Mouse (Mus musculus) heart, embryonic 14.5 days (tissue): ENCODE data around the gene Ptf1a. TPM values are rescaled to one million over a fixed set of nuclear protein-coding genes. Genes with fewer than 3 reads are reported as not detected.

Experiments used
- ATAC-seq: fragments of 200-750 bp; cut with Nextera tagmentation; 2 replicates; pipeline ENCODE4 v1.8.0; 2017; ENCODE audit warnings: low read depth, moderate TSS enrichment; ENCODE audit not compliant: insufficient number of reproducible peaks, insufficient read depth, low FRiP score
- H3K27ac ChIP-seq, 2 experiments: fragments of 200-500 bp in 1 of 2; fragments of 300-500 bp in 1 of 2; sonication (generic) in 1 of 2; replicated peaks in 1 of 2; 2 replicates each; pipeline ENCODE4 v1.5.1; 2012 to 2014; ENCODE audit warnings: low read depth in 2 of 2, low read length in 2 of 2, control low read depth in 1 of 2, mild to moderate bottlenecking in 1 of 2, mixed read lengths in 1 of 2; ENCODE audit not compliant: control insufficient read depth in 1 of 2, insufficient read depth in 1 of 2
- H3K27me3 ChIP-seq: fragments of 300-500 bp; sonication (generic); 2 replicates; pipeline ENCODE4 v1.6.1; 2014; ENCODE audit warnings: mild to moderate bottlenecking, low read length, control low read depth; ENCODE audit not compliant: control insufficient read depth, insufficient read depth
- H3K36me3 ChIP-seq: fragments of 300-500 bp; sonication (generic); 2 replicates; pipeline ENCODE4 v1.6.1; 2014; ENCODE audit warnings: mild to moderate bottlenecking, control low read depth, low read length, mixed read lengths; ENCODE audit not compliant: control insufficient read depth, insufficient read depth
- H3K4me1 ChIP-seq, 2 experiments: fragments of 200-500 bp in 1 of 2; fragments of 300-500 bp in 1 of 2; sonication (generic) in 1 of 2; 2 replicates each; pipeline ENCODE4 v1.6.1; 2012 to 2014; ENCODE audit warnings: low read length in 2 of 2, control low read depth in 1 of 2, mixed read lengths in 1 of 2; ENCODE audit not compliant: control insufficient read depth in 2 of 2, insufficient read depth in 2 of 2
- H3K4me2 ChIP-seq: fragments of 300-500 bp; sonication (generic); 2 replicates; pipeline ENCODE4 v1.6.1; 2014; ENCODE audit warnings: mild to moderate bottlenecking, low read length
- H3K4me3 ChIP-seq, 2 experiments: fragments of 200-500 bp in 1 of 2; fragments of 300-500 bp in 1 of 2; sonication (generic) in 1 of 2; 2 replicates each; pipeline ENCODE4 v1.5.1; 2012 to 2014; ENCODE audit warnings: low read length in 2 of 2, mild to moderate bottlenecking in 2 of 2, control low read depth in 1 of 2, low read depth in 1 of 2, moderate library complexity in 1 of 2; ENCODE audit not compliant: control insufficient read depth in 1 of 2, insufficient read depth in 1 of 2
- H3K9ac ChIP-seq: fragments of 300-500 bp; sonication (generic); 2 replicates; pipeline ENCODE4 v1.6.1; 2014; ENCODE audit warnings: mild to moderate bottlenecking, low read length
- H3K9me3 ChIP-seq: fragments of 300-500 bp; sonication (generic); 2 replicates; pipeline ENCODE4 v1.6.1; 2016; ENCODE audit warnings: low read length, control low read depth; ENCODE audit not compliant: control insufficient read depth
- WGBS: fragments of 180-500 bp; shearing (Covaris S2); extraction: QIAGEN DNeasy Blood & Tissue Kit; methylation state at CpG from one replicate; pipeline ENCODE4 v1.1.7; 2014; 5-methylcytosine and 5-hydroxymethylcytosine counted together
- polyA plus RNA-seq: library from polyadenylated mRNA; unstranded; fragments of >200 nt; fragmentation: Nextera tagmentation; extraction: Ambion mirVana; gene quantifications from 2 replicates; pipeline ENCODE4 v1.2.1, GENCODE M21; 2014

Gene Ptf1a
- polyA plus RNA-seq, 1 experiment from 2014 or later = not detected

- Histone ChIP-seq H3K9me3 (no peaks in the 10 kb centered on the region), H3K27me3 (peaks cover 73% of the 10 kb centered on the region), H3K4me3 (no peak overlapping the region), H3K4me2 (no peak overlapping the region), H3K36me3 (no peaks in the 10 kb centered on the region), H3K9ac (no peak overlapping the region), H3K27ac (no peak overlapping the region), H3K4me1 (no peaks in the 10 kb centered on the region)
- 23% methylated on average over 10 of the region's 10 CpGs for WGBS
- ATAC-seq = no peak
Observed at GRCm38 (mm10) chr2:19455857-19456482, 10.5 kb downstream of the Ptf1a start.

- Histone ChIP-seq H3K27me3 (peaks cover 45% of the 10 kb centered on the region), H3K27ac (no peak overlapping the region), H3K4me3 (no peak overlapping the region), H3K4me1 (no peaks in the 10 kb centered on the region), H3K36me3 (no peaks in the 10 kb centered on the region), H3K9me3 (no peaks in the 10 kb centered on the region), H3K4me2 (no peak overlapping the region), H3K9ac (no peak overlapping the region)
- no peak for ATAC-seq
- 51% methylated on average over 2 of the region's 2 CpGs for WGBS
Observed at GRCm38 (mm10) chr2:19458785-19459184, 13.3 kb downstream of the Ptf1a start.

DNA sequence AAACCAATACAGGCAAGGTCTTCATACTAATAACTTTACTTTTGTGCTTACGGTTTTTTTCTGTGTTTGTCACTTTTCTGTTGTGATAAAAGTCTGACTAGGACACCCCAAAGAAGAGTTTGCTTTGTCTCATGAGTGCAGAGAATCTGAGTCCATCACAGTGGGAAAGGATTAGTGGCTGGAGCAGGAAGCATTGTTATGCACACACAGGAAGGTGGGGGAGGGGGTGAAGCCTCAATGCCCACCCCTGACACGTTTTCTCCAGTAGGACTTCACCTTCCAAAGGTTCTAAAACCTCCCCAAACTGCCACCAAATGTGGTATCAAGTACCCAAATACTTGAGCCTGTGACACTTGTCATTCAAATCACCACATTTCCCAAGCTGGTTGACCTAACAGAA, 16.5 kb downstream of the Ptf1a start:
- no peaks in the 10 kb centered on the region for H3K4me1 ChIP-seq
- no peak overlapping the region for H3K27ac ChIP-seq
- WGBS = 32% methylated on average over 2 of the region's 2 CpGs
- peaks cover 14% of the 10 kb centered on the region for H3K27me3 ChIP-seq
- H3K4me3 ChIP-seq = no peak overlapping the region
- H3K36me3 ChIP-seq = no peaks in the 10 kb centered on the region
- H3K9me3 ChIP-seq = no peaks in the 10 kb centered on the region
- ATAC-seq = no peak
- H3K4me2 ChIP-seq = no peak overlapping the region
- H3K9ac ChIP-seq = no peak overlapping the region

- WGBS = 67% methylated on average over 3 of the region's 3 CpGs
- H3K9ac ChIP-seq = no peak overlapping the region
- no peak overlapping the region for H3K4me3 ChIP-seq
- H3K4me1 ChIP-seq = no peaks in the 10 kb centered on the region
- no peaks in the 10 kb centered on the region for H3K36me3 ChIP-seq
- no peaks in the 10 kb centered on the region for H3K9me3 ChIP-seq
- no peak overlapping the region for H3K4me2 ChIP-seq
- ATAC-seq = no peak
- H3K27ac ChIP-seq = no peak overlapping the region
- H3K27me3 ChIP-seq = no peaks in the 10 kb centered on the region
Observed at GRCm38 (mm10) chr2:19490262-19490661, 44.8 kb downstream of the Ptf1a start.

Other genes with a start within 250 kb of the Ptf1a start
- not detected in 2 replicates for gene Armc3, start 246.4 kb upstream of the Ptf1a start, polyA plus RNA-seq
- gene Msrb2, start 74.2 kb upstream of the Ptf1a start, polyA plus RNA-seq = 38.9 and 46.8 TPM in 2 replicates
- gene 4921504E06Rik, start 108.3 kb downstream of the Ptf1a start, polyA plus RNA-seq = 0.09 TPM in 1 of 2 replicates, not detected in the other
- gene Otud1, start 212.1 kb downstream of the Ptf1a start, polyA plus RNA-seq = 15.0 and 16.4 TPM in 2 replicates